Mouse (Mus musculus): ENCODE data around the gene Prkag3.
A peak's percentile ranks its signal among the peaks of the same experiment; 100 is the strongest.

Prkag3 gene

DNA sequence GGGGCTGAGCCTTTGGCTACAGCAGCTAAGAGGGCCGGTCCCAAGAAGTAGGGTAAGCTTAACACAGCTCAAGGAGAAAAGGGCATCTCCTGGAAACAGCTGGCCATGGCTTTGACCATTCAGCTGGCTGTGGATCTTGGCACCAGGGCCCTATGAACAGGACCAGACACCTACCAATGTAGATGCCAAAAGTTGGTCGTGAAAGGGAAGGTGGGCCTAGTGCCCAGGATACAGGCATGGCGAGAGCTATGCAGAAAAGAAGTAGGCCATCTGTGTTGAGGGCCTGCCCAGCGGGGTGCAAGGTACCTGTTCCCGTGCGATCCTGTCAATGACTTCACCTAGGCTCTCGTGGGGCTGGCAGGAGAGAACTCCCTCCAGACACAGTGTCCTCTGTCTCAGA lies 8.2 kb downstream of the Prkag3 start:
- H3K36me3 ChIP-seq (ENCODE audit: control insufficient read depth, insufficient read depth, low read length, poor library complexity, severe bottlenecking) = no peaks in the 10 kb centered on the region
- DNase-seq (ENCODE audit: low read depth, low spot score) = no peak

DNA sequence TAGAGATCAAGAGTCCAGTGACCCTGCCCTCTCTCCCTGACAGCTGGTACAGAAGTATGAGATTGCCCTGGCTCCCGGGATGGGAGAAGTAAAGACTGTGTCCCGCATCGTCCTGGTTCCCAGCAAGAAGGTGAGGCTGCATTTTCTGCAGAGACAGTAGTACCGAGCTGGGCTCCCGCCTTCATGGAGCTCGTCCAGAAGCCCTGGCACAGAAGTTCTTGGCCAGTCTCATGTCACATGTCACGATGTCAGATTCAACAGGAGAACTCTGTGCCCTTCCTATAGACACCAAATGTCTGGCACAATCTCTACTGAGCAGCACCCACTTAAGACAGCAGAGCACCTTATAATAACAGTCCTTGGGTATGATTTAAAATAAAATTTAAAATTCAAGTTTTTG lies 11.5 kb downstream of the Prkag3 start:
- Histone ChIP-seq H3K27me3 (ENCODE audit: control insufficient read depth, insufficient read depth, low read length, poor library complexity, severe bottlenecking) (no peaks in the 10 kb centered on the region), H3K36me3 (ENCODE audit: control insufficient read depth, insufficient read depth, low read length, poor library complexity, severe bottlenecking) (no peaks in the 10 kb centered on the region)
- DNase-seq (ENCODE audit: low read depth, low spot score) = no peak

More for the DNA sequence above, 8.2 kb downstream of the Prkag3 start:
- no peaks in the 10 kb centered on the region for H3K27me3 ChIP-seq (ENCODE audit: control insufficient read depth, insufficient read depth, low read length, poor library complexity, severe bottlenecking)

GRCm38 (mm10) chr1:74736977-74737376 lies 12.0 kb downstream of the Prkag3 start:
- Histone ChIP-seq H3K36me3 (ENCODE audit: control insufficient read depth, insufficient read depth, low read length, poor library complexity, severe bottlenecking) (no peaks in the 10 kb centered on the region), H3K27me3 (ENCODE audit: control insufficient read depth, insufficient read depth, low read length, poor library complexity, severe bottlenecking) (no peaks in the 10 kb centered on the region)
- DNase-seq (ENCODE audit: low read depth, low spot score) = no peak

DNA sequence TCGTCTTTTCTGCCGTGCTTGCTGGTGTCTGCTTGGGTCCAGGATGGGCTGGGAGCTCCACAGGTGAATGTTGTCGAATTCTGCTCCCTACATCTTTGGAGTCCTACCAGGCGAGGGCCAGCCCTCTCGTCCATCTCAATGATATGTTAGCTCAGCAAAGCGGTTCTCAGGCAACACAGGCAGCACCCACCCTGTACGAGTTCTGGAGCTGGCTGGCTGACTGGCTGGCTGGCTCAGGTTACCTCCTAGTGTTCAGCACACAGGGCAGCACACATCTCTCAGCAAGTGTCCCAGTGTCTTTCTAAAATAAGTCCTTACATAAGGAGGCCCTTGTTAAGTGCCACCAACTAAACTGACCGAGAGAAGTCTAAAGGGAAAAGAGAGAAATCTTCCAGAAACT lies 20.6 kb downstream of the Prkag3 start:
- no peaks in the 10 kb centered on the region for H3K36me3 ChIP-seq (ENCODE audit: control insufficient read depth, insufficient read depth, low read length, poor library complexity, severe bottlenecking)
- no peaks in the 10 kb centered on the region for H3K27me3 ChIP-seq (ENCODE audit: control insufficient read depth, insufficient read depth, low read length, poor library complexity, severe bottlenecking)
- DNase-seq (ENCODE audit: low read depth, low spot score) = no peak

DNA sequence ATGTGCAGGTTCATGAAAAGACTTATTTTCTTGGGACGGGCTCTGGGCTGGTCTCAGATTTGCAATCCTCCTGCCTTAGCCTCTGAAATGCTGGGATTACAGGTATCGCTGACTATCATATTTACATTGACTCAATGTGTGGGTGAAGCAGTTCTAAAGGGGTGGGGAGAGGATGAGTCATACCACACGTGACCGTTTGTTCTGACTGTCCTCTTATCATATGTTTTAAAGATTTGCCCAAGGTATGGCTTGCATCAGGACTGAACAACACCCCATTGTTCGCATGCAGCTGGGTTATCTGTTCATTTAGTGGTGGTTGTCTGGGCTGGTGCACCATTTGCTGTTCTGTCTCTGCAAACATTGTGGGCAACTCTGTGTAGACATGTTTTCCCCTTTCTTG lies 22.3 kb downstream of the Prkag3 start:
- no peak for DNase-seq (ENCODE audit: low read depth, low spot score)
- Histone ChIP-seq H3K36me3 (ENCODE audit: control insufficient read depth, insufficient read depth, low read length, poor library complexity, severe bottlenecking) (no peaks in the 10 kb centered on the region), H3K27me3 (ENCODE audit: control insufficient read depth, insufficient read depth, low read length, poor library complexity, severe bottlenecking) (no peaks in the 10 kb centered on the region)

GRCm38 (mm10) chr1:74726114-74726513 lies 22.9 kb downstream of the Prkag3 start:
- no peaks in the 10 kb centered on the region for H3K36me3 ChIP-seq (ENCODE audit: control insufficient read depth, insufficient read depth, low read length, poor library complexity, severe bottlenecking)

DNA sequence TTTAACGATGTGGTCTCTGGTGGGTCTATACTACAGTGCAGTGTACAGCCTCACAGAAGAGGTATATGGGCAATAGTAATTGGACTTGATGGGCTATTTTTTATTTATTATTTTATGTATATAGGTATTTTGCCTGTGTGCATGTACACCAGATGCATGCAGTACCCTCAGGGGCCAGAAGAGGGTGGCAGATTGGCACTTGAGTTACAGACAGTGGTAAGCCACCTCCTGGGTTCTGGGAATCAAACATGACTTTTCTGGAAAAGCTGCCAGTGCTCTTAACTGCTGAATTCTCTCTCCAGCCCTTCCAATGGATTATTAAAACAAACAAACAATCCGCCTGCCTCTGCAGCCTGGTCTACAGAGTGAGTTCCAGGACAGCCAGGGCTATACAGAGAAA lies 25.3 kb downstream of the Prkag3 start:
- Histone ChIP-seq H3K36me3 (ENCODE audit: control insufficient read depth, insufficient read depth, low read length, poor library complexity, severe bottlenecking) (no peaks in the 10 kb centered on the region), H3K27me3 (ENCODE audit: control insufficient read depth, insufficient read depth, low read length, poor library complexity, severe bottlenecking) (no peaks in the 10 kb centered on the region)
- DNase-seq (ENCODE audit: low read depth, low spot score) = peak; percentile 33

More at GRCm38 (mm10) chr1:74726114-74726513, 22.9 kb downstream of the Prkag3 start:
- H3K27me3 ChIP-seq (ENCODE audit: control insufficient read depth, insufficient read depth, low read length, poor library complexity, severe bottlenecking) = no peaks in the 10 kb centered on the region
- no peak for DNase-seq (ENCODE audit: low read depth, low spot score)

DNA sequence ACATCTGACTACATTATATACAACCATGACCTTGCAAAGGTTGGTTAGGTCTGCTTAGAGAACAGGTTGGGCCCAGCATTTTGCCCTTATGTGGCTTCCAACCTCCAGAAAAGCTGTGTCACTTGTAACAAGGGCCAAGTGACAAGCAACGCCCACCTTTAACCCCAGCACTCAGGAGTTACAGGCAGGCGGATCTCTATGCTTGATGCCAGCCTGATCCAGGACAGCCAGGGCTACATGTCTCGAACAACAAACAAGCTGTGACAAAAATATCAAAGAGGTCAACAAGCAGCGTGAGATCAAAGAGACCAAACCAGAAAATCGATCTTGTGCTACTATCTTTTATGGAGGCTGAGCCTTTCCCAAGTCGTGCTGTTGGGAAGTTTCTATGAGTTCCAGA lies 27.4 kb downstream of the Prkag3 start:
- DNase-seq (ENCODE audit: low read depth, low spot score) = no peak
- Histone ChIP-seq H3K36me3 (ENCODE audit: control insufficient read depth, insufficient read depth, low read length, poor library complexity, severe bottlenecking) (no peaks in the 10 kb centered on the region), H3K27me3 (ENCODE audit: control insufficient read depth, insufficient read depth, low read length, poor library complexity, severe bottlenecking) (no peaks in the 10 kb centered on the region)

- Histone ChIP-seq H3K27me3 (ENCODE audit: control insufficient read depth, insufficient read depth, low read length, poor library complexity, severe bottlenecking) (no peaks in the 10 kb centered on the region), H3K36me3 (ENCODE audit: control insufficient read depth, insufficient read depth, low read length, poor library complexity, severe bottlenecking) (no peaks in the 10 kb centered on the region)
- no peak for DNase-seq (ENCODE audit: low read depth, low spot score)
Observed at GRCm38 (mm10) chr1:74719281-74719680, 29.7 kb downstream of the Prkag3 start.

GRCm38 (mm10) chr1:74718113-74718512 lies 30.9 kb downstream of the Prkag3 start:
- Histone ChIP-seq H3K27me3 (ENCODE audit: control insufficient read depth, insufficient read depth, low read length, poor library complexity, severe bottlenecking) (no peaks in the 10 kb centered on the region), H3K36me3 (ENCODE audit: control insufficient read depth, insufficient read depth, low read length, poor library complexity, severe bottlenecking) (no peaks in the 10 kb centered on the region)
- DNase-seq (ENCODE audit: low read depth, low spot score) = no peak

GRCm38 (mm10) chr1:74715886-74716285 lies 33.1 kb downstream of the Prkag3 start:
- no peaks in the 10 kb centered on the region for H3K27me3 ChIP-seq (ENCODE audit: control insufficient read depth, insufficient read depth, low read length, poor library complexity, severe bottlenecking)
- no peak for DNase-seq (ENCODE audit: low read depth, low spot score)
- H3K36me3 ChIP-seq (ENCODE audit: control insufficient read depth, insufficient read depth, low read length, poor library complexity, severe bottlenecking) = no peaks in the 10 kb centered on the region

GRCm38 (mm10) chr1:74715468-74715867 lies 33.6 kb downstream of the Prkag3 start:
- DNase-seq (ENCODE audit: low read depth, low spot score) = peak; percentile 36
- H3K36me3 ChIP-seq (ENCODE audit: control insufficient read depth, insufficient read depth, low read length, poor library complexity, severe bottlenecking) = no peaks in the 10 kb centered on the region
- H3K27me3 ChIP-seq (ENCODE audit: control insufficient read depth, insufficient read depth, low read length, poor library complexity, severe bottlenecking) = no peaks in the 10 kb centered on the region

- DNase-seq (ENCODE audit: low read depth, low spot score) = no peak
- no peaks in the 10 kb centered on the region for H3K27me3 ChIP-seq (ENCODE audit: control insufficient read depth, insufficient read depth, low read length, poor library complexity, severe bottlenecking)
- H3K36me3 ChIP-seq (ENCODE audit: control insufficient read depth, insufficient read depth, low read length, poor library complexity, severe bottlenecking) = no peaks in the 10 kb centered on the region
Observed at GRCm38 (mm10) chr1:74714967-74715366, 34.1 kb downstream of the Prkag3 start.

DNA sequence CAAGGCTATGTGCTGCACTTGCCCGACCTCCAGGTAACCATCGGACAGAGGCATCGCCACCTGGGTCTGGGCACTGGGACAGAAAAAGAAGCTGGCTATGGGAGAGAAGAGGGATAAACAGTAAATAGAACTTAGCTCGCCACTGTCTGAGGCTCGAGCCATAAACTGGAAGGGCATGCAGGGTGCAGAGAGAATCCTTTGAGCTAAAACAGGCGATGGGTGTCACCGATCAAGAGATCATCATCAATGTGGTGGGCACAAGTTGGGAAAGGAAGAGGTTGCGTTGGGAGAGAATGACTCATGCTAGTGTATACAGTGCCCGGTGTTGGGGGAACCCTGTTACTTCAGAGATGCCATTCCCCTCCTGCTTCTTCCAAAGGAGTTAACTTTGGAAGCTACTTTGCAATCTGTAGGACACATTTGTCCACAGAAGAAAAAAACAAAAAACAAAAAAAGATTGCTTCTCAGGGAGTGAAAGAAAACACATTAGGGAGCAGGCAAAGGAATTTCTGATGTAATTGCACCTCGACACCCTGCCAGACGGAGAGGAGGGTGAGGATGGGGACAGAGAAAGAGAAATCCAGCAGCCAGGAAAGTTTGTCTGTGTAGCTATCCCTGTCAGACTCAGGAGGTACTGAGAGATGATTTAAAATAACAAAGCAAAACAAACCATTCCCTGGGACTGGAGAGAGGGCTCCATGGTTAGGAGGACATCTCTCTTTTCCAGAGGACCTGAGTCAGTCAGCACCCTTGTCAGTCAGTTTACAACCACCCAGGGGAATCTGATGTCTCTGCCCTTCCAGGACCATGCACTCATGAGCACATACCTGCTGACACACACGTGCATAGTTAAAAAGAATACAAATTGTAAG lies 34.9 kb downstream of the Prkag3 start:
- DNase-seq (ENCODE audit: low read depth, low spot score) = no peak
- H3K36me3 ChIP-seq (ENCODE audit: control insufficient read depth, insufficient read depth, low read length, poor library complexity, severe bottlenecking) = no peaks in the 10 kb centered on the region
- H3K27me3 ChIP-seq (ENCODE audit: control insufficient read depth, insufficient read depth, low read length, poor library complexity, severe bottlenecking) = no peaks in the 10 kb centered on the region

GRCm38 (mm10) chr1:74713099-74713858 lies 35.7 kb downstream of the Prkag3 start, which contains the start of gene Cyp27a1:
Gene Cyp27a1, plus strand, starts transcription at chr1:74713574.
- H3K27me3 ChIP-seq (ENCODE audit: control insufficient read depth, insufficient read depth, low read length, poor library complexity, severe bottlenecking) = no peaks in the 10 kb centered on the region
- peak; percentile 42 for DNase-seq (ENCODE audit: low read depth, low spot score)

More at GRCm38 (mm10) chr1:74713099-74713858, 35.7 kb downstream of the Prkag3 start, which contains the start of gene Cyp27a1:
- H3K36me3 ChIP-seq (ENCODE audit: control insufficient read depth, insufficient read depth, low read length, poor library complexity, severe bottlenecking) = no peaks in the 10 kb centered on the region
